8 mouse cellular contexts compared by ENCODE assay signal in genomic region chr14:121220723-121221122, GRCm38 (mm10).
DNase-seq lines count a peak whose midpoint lies in the region; ATAC-seq and TF ChIP-seq lines count a peak whose summit lies in the region.

No protein-coding gene starts in this region.

- peak; percentile 5 to 8 for DNase-seq in spleen, postnatal 36 days (ENCODE audit: low spot score in 2 of 2)
- DNase-seq in spleen, postnatal 4 days (ENCODE audit: low spot score in 2 of 2) = no peak
- DNase-seq in adrenal gland, postnatal 25 days = peak; percentile 63
- peak; percentile 75 for DNase-seq in hindbrain, postnatal 0 days (ENCODE audit: low spot score)
- peak; percentile 83 for DNase-seq in lung, postnatal 10 days
- DNase-seq in ovary, postnatal 36 days (ENCODE audit: low spot score) = peak; percentile 59

- H3K4me2 ChIP-seq in hindbrain, postnatal 0 days (ENCODE audit: low read depth, low read length) = no peak overlapping the region

- H3K27me3 ChIP-seq in hindbrain, postnatal 0 days (ENCODE audit: insufficient read depth, low read length) = no peaks in the 10 kb centered on the region

- TF ChIP-seq CTCF in embryonic fibroblast, embryonic 13.5 days (IDR thresholded peaks at IDR 0.05; ENCODE audit: borderline replicate concordance, insufficient read depth, low read length) = peak; percentile 39; the same call in 1 of the 2 replicates
- TF ChIP-seq CTCF in hindbrain, postnatal 0 days (IDR thresholded peaks at IDR 0.05; ENCODE audit: low read depth) = peak; percentile 80

- no peak overlapping the region for H3K27ac ChIP-seq in embryonic fibroblast, embryonic 13.5 days (ENCODE audit: insufficient read depth, low read length)
- no peak overlapping the region for H3K27ac ChIP-seq in hindbrain, postnatal 0 days

- no peak for TF ChIP-seq POLR2A in embryonic fibroblast, embryonic 13.5 days (IDR thresholded peaks at IDR 0.05; ENCODE audit: low read depth, low read length)

- 60% methylated on average over 5 of the region's 5 CpGs for WGBS in hindbrain, postnatal 0 days

- no peak overlapping the region for H3K9ac ChIP-seq in hindbrain, postnatal 0 days (replicated peaks; ENCODE audit: low read length)

- H3K9me3 ChIP-seq in hindbrain, postnatal 0 days (ENCODE audit: low read length) = no peaks in the 10 kb centered on the region

- no peak overlapping the region for H3K4me3 ChIP-seq in embryonic fibroblast, embryonic 13.5 days (ENCODE audit: insufficient read depth, low read length)
- no peak overlapping the region for H3K4me3 ChIP-seq in hindbrain, postnatal 0 days (ENCODE audit: low read length)

- peaks cover 4% of the 10 kb centered on the region for H3K4me1 ChIP-seq in embryonic fibroblast, embryonic 13.5 days (ENCODE audit: control insufficient read depth, insufficient read depth, low read length)
- H3K4me1 ChIP-seq in hindbrain, postnatal 0 days (ENCODE audit: insufficient read depth, low read length) = 0 out of 2 replicates have a peak, but pooled peaks cover 3% of the 10 kb centered on the region

- H3K36me3 ChIP-seq in hindbrain, postnatal 0 days (ENCODE audit: insufficient read depth, low read length) = no peaks in the 10 kb centered on the region

- ATAC-seq in hindbrain, postnatal 0 days = peak; percentile 41
- ATAC-seq in erythroid progenitor cell, adult 5-6 weeks (replicated peaks; ENCODE audit: low FRiP score, poor library complexity, severe bottlenecking) = no peak

Comparison
In these comparisons a context has a peak if more than half of its experiments do, and no peak if none do; other contexts are left out.
1. DNase-seq: peak in spleen, postnatal 36 days (2 of 2), adrenal gland, postnatal 25 days (single experiment), hindbrain, postnatal 0 days (single experiment), lung, postnatal 10 days (single experiment) and ovary, postnatal 36 days (single experiment); none in spleen, postnatal 4 days (0 of 2).